Mouse (Mus musculus): ENCODE results near the gene Cntnap1.

Cntnap1 gene

DNA sequence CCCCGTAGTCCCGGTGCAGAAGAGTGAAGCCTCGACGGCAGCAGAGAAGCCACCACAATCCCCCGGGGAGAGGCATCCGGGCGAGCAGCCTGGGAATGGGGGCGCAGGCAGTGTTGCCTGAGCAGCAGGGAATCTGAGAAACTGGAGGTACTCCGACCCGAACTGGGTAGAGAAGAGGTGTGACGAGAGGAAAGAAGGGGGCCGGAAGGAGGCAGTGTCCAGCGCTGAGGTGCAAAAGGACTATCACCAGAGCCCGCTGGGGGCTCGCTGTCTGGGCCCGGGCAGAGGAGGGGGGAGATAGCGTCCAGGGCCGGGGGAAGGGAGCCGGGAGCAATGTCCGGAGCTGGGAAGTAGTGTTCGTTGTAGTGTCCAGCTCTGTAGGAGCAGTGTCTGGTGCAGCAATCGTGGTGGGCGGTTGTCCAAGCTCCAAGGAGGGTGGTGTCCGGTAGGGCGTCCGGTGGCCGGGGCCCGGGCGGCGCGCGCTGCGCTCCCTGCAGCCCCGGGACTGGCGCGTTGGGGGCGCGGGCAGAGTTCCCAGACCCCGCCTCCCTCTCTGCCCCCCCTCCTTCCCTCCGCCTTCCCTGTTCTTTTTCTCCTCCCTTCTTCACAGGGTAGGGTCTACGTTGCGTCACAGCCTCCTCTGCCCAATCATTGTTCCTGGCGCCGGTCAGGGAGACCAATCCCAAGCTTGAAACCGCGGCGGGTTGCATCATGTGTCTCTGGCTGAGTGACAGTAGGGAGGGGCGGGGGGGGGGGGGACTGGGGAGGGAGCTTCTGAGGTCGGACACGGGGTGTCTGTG is 688 bp downstream of the Cntnap1 start, which contains the start of gene Plekhh3:
TSS of gene Plekhh3 (minus strand) at position 541 of the 800 bp plus-strand sequence.
- DNase-seq (ENCODE audit: low read depth) = peak; percentile 77

DNA sequence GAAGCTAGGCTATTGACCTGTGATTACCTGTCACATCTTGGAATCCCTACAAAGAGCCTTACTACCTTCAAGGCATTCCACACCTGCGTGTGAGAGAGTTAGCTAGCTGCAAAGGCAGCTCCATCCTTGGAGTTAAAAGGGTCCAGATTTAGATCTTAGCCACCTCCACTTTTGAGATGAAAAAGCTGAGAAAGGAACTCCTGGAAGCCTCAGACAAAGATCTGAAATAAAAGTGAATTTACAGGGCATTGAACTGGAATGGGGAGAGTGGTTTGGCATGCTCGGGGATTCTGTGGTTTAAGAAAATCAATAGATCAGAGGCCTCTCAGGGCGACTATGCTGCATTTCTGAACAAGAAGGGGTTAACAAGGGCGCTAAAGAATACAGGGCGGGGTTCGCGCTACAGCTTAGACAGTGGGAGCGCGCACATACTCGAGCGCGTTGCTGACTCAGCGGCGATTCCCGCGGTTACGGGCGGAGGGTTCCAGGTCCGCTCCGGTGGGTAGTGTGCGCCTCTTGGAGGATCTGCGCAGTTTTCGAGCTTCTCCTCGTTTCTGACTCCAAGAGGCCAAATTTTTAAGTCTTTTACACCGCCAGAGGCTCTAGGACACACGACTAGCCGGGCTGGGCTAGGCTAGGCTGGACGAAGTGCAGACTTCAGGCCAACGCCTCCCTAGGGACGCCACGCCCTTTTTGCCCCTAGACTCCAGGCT is 1.6 kb downstream of the Cntnap1 start:
- DNase-seq (ENCODE audit: low read depth) = no peak

DNA sequence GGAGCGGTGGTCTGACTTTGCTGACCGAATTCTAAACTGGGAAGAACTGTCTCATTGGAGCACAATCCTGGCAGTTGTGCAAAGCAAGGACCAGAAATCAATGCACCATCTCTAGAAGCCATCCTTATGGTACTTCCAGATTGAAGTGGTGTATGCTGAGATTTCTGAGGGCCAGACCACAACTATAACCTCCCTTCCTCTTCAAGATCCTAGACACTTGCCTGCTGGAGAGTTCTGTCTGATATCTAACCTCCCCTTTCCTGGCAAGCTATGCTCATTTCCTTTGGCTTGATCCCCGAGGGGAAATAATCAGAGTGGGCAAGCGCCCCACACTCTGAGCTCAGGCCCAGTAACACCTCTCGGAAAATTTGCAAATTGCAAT is 2.1 kb downstream of the Cntnap1 start:
- no peak for DNase-seq (ENCODE audit: low read depth)

DNA sequence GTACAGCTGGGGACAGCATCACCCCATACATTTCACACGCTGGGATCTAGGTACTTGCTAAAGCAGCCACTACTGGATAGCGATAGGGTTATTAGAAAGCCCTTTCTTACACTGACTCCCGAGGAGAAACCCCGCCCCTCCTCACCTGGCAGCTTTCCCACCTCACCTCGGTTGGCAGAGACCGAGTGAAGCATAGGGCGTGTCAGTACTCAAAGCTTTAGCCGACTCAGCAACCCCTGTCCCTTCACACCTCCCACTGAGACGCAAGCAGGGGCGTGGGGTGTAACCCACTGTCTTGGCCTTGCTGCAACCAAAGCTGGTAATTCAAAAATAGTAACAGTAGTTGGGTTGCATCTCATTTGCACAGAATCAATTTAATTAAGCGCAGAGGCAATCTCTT is 2.8 kb downstream of the Cntnap1 start:
- no peak for DNase-seq (ENCODE audit: low read depth)

DNA sequence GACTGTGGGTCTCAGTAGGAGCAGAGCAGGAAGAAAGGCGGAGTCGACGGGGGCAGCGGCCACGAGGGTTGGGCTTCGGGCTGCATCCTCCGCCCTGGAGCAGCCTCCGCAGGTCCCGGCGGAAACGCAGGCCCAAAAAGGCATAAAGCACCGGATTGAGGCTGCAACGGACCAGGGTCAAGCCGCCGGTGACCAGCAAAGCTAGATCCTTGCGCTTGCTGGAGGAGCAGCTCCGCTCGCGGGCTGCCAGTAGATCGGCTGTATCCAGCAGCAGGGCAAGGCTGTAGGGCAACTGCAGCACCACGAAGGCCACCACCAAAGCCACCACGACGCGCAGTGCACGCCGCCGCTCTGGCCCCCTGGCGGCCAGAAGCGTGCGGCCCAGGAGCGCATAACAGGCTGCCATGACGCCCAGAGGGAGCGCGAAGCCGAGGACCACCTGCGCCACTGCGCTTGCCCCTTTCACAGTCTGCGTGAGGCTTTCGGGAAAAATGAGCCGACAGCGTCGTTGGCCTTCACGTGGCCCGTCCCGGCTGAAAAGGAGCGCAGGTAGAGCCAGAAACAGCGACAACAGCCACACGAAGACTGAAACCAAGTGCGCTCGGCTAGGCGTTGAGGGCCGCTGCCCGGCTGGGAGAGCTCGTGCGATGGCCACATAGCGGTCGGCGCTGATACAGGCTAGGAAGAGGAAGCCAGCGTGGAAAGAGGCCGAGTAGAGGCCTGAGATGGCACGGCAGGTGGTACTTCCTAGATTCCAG is 3.5 kb downstream of the Cntnap1 start:
- DNase-seq (ENCODE audit: low read depth) = no peak

DNA sequence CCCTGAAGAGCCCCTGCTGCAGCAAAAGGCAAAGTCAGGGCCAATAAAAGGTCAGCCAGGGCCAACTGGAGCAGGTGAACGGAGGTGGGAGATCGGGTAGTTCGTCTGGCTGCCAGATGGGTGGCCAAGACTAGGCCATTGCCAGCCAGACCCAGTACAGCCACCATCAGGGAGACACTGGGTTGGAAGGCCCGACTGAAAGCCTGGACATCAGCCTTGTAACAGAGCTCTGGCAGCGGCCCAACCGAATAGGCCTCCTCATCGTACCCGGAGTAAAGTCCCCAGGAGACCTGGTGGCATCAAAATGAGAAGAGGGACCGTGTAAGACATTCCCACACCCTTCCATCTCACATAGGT is 4.0 kb downstream of the Cntnap1 start:
- DNase-seq (ENCODE audit: low read depth) = no peak

DNA sequence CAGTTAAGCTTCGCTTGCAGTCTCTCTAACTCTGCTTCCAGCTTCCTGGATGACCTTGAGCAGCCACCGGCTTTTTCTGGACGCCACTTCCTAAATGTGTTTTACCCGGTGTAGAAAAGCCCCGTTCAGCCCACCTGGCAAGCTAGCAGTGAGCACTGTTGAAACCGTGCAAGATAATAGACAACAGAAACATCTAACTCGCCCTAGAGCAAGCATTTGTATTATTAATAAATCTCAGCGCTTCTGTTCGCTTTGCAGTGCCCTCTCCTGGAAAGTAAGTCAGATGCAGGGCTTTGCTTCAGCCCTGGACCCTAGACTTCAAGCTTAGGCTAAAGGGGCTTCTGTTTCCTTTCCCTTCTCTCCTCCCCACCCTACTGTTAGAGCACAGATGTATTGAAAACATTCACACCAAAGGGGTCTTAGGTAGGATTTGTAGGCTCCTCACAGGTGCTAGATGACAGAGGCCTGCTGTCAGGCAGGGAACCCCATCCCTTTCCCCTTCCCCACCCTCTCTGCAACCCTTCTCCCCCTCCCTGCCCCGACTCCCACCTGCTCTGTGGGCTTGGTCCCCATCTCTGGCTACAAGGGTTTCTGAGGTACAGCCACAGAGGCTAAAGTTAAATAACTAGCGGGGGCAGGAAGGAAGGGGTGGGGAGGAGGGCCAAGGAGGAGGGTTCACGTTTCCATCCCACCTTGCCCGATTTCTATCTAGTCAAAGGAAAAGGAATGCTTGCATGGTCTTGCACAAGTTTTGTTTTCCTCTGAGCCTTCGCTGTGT is 4.7 kb downstream of the Cntnap1 start, which contains the start of gene Ccr10:
TSS of gene Ccr10 (minus strand) at position 593 of the 778 bp plus-strand sequence.
- no peak for DNase-seq (ENCODE audit: low read depth)

DNA sequence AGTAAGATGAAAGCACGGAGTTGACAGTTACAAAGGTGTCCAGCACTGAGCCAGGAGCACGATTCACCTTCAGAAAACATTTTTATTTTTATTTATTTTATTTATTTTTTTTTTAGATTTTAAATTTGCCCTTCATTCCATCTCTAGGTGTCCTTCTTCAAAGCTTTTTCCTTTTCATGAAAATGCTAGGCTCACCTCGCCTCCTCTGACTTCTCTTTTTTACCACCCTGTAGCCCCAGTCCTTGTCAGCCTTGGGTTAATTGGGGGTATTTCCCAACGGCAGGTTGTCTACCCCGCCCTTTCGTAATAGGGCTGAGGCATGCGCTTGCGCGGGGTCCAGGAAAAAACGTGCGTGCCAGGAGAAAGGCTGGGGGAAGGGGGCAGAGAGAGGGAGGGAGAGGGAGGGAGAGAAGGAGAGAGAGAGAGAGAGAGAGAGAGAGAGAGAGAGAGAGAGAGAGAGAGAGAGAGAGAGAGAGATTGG is 5.4 kb downstream of the Cntnap1 start:
- DNase-seq (ENCODE audit: low read depth) = no peak

DNA sequence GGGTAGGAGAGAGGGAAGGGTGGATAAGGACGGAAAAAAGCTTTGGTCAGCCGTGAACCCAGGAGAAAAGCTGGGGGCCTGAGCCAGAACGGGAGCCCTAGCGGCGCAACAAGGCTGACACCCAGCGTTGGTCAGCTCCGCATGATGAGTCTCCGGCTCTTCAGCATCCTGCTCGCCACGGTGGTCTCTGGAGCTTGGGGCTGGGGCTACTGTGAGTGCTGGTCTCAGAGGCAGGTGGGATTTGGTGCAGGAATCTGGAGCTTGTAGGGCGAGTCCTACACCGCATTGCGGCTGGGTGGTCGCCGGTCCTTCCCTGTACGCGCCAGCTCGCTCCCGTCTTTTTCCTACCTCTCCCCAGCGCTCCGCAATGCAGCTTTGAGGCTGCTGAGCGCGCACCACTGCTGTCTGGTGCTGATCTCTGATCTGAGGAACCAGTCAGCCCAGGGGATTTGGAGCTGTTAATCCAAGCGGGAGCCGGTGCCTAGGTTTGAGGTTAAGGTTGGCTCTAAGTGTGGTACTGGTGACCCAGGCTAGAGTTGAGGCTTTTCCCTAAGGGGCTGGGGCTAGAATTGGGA is 5.9 kb downstream of the Cntnap1 start:
- DNase-seq (ENCODE audit: low read depth) = no peak

DNA sequence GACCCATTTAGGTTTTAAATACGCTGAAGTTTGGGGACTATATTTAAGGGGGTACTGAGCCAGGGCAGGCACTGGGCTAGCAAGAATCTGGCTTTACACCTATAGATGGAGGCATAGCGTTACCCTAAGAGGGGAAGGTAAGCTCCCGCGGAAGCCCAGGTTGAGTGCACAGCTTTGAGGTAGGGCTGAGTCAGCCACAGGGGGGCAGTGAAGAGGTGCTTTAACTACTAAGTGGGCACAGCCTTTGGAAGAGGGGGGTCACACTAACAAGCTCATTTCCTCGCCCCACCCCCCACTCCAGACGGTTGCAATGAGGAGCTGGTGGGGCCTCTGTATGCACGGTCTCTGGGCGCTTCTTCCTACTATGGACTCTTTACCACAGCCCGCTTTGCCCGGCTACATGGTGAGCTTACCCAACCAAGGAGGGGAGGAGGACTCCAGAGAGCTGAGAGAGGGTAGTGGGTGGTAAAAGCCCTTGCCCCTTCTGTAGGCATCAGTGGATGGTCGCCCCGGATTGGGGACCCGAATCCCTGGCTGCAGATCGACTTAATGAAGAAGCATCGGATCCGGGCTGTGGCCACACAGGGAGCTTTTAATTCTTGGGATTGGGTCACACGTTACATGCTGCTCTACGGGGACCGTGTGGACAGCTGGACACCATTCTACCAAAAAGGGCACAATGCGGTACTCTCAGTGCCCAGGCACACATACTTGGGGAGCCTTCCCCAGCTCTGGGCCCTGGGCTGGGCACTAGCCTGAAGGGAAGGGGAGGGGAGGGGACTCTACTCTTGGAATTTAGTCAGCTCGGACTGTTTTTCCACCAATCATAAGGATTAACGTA is 6.8 kb downstream of the Cntnap1 start:
- DNase-seq (ENCODE audit: low read depth) = no peak

DNA sequence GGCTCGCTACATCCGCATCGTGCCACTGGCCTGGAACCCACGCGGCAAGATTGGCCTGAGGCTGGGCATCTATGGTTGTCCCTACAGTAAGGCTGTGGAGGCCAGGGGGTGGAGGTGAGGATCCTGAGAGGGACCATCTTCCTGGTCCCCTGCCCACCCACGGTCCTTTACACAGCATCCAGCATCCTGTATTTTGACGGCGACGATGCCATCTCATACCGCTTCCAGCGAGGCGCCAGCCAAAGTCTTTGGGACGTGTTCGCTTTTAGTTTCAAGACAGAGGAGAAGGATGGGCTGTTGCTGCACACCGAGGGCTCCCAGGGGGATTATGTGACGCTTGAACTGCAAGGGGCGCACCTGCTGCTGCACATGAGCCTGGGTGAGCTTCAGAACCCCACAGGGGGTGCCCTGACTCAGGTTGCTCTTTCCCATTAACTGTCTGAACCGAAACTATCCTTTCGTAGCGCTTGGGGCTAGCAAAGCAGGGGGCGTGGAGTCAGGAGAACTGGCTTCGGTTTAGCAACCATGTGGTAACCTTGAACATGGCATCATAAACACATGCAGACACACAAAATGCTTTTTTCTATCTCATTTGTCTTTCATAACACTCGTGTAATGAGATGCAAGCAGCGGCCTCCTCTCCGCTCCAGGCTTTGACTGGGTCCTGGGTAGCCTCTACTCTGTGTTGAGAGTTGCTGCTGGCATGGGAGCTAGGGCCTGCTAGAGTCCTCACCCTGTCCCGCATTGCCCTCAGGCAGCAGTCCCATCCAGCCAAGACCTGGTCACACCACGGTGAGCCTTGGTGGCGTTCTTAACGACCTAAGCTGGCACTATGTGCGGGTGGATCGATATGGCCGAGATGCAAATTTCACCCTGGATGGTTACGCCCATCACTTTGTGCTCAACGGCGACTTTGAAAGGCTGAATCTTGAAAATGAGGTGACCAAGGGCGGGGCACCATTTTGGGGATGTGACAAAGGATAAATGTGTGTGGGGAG is 8.0 kb downstream of the Cntnap1 start:
- DNase-seq (ENCODE audit: low read depth) = no peak

DNA sequence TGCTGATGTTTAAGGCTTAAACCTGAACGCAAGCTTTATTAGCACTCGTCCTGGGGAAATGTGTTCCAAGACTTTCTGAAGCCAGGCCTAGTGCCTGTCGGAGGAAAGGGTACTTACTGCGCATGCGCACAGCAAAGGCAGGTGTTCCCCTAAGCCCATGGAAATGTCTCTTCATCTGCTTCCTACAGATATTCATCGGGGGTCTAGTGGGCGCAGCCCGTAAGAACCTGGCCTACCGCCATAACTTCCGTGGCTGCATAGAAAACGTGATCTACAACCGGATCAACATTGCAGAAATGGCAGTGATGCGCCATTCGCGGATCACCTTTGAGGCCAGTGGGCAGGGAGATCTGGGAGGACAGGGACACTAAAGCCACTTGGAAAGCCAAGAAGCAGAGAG is 9.0 kb downstream of the Cntnap1 start:
- no peak for DNase-seq (ENCODE audit: low read depth)

DNA sequence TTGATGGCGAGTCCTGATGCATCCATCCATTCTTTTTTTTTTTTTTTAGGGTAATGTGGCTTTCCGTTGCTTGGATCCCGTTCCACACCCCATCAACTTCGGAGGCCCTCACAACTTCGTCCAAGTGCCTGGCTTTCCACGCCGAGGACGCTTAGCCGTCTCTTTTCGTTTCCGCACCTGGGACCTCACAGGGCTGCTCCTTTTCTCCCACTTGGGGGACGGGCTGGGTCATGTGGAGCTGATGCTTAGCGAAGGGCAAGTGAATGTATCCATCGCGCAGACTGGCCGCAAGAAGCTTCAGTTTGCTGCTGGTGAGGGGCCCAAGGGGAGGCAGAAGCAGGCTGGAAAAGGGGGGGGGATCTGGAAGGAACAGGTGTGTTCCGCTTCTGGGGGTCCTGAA is 9.9 kb downstream of the Cntnap1 start:
- no peak for DNase-seq (ENCODE audit: low read depth)

DNA sequence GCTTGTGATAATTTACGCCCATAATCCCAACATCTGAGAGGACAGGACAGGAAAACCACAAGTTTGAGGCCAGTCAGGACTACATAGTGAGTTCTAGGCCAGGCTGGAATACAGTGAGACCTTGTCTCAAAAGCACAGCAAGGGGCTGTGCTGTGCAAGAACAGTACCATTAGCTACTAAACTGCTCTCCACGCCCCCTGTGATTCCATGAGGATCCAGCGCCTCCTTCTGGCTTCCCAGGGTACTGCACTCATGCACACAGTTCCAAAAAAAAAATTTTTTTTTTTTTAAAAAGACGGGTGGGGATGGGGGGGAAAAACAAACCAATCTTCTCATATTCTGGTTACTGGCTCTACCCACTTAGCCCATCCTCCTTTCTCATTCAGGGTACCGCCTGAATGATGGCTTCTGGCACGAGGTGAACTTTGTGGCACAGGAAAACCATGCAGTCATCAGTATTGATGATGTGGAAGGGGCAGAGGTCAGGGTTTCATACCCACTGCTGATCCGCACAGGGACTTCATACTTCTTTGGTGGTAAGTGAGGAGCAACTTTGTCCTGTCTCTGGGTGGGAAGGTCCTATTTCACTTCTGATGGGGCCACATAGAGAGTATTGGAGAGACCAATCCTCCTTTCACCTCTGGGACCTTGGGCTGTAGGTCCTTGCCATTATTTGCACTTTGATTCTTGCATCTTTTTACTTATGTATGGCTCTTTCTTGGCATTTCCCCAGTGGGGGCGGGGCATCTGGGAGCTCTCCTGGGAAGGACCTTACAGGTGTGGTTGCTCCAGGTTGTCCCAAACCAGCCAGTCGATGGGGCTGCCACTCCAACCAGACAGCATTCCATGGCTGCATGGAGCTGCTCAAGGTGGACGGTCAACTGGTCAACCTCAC is 10.8 kb downstream of the Cntnap1 start:
- no peak for DNase-seq (ENCODE audit: low read depth)

DNA sequence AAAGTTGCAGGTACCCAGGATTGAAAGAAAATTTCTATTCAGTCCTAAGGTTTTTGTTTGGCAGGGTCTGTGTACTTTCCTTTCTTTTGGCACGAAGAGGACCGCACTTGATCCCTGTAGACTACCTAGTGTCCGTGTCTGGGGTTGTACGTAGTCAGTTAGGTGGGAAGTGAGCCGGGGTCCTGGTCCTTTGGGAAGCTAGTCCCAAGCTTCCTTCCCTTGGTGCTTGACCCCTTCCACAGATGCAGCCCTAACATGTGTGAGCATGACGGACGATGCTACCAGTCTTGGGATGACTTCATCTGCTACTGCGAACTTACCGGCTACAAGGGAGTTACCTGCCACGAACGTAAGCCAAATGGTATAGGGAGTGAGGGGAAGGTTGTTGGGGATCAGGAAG is 11.6 kb downstream of the Cntnap1 start:
- no peak for DNase-seq (ENCODE audit: low read depth)

DNA sequence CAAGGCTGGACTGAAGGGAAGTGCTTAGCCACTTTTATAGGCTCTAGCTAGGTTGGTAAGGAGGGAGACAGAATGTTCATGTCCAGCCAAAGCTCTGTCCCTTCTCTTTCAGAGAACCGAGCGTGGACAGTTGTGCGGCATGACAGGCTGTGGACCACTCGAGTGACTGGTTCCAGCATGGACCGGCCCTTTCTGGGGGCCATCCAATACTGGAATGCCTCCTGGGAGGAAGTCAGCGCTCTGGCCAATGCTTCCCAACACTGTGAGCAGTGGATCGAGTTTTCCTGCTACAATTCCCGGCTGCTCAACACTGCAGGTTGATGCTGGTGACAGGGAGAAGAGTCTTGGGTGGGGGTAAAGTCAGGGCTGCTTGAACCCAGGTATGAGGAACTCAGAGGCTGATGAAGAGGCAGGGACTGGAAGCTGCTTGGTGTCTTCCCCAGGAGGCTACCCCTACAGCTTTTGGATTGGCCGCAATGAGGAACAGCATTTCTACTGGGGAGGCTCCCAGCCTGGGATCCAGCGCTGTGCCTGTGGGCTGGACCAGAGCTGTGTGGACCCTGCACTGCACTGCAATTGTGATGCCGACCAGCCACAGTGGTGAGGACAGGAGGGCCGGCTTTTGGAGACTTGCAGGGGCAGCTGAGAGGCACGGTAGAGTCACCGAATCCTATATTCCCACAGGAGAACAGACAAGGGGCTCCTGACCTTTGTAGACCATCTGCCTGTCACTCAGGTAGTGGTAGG is 12.6 kb downstream of the Cntnap1 start:
- DNase-seq (ENCODE audit: low read depth) = no peak

DNA sequence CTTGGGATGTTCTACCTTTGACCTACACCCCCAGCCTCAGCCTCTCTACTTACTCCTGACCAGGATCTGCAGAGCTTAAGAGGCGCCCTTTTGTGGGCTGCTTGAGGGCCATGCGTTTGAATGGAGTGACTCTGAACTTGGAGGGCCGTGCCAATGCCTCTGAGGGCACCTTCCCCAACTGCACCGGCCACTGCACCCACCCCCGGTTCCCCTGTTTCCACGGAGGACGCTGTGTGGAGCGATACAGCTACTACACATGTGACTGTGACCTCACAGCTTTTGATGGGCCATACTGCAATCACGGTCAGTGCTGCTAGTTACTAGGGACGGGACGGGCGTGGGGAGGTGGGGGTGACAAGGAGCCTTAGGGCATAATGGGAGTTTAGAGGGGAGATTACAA is 14.7 kb downstream of the Cntnap1 start:
- no peak for DNase-seq (ENCODE audit: low read depth)

DNA sequence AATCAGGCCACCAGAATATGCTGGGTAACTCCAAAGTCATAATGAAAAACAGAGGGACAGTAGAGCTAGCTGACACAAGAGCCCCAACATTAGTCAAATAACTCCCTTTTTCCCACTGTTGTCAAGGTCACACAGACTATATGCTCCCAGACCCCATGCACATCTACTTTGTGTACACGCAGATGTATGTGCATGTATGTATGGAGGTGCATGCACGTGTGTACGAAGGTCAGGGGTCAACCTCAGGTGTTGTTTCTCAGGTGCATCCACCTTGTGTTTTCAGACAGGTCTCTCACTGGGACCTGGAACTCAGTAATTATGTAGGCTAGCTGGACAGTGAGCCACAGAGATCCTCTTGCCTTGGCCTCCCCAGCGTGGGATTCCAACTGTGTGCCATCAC is 15.1 kb downstream of the Cntnap1 start:
- DNase-seq (ENCODE audit: low read depth) = no peak
